Mouse (Mus musculus) cortical plate, adult 2 months (tissue): ENCODE results near the gene Tstd3.

Experiments used
- CTCF ChIP-seq: fragments of 200-500 bp; IDR thresholded peaks from 2 replicates; pipeline ENCODE4 v1.5.1; 2011; ENCODE audit warnings: mild to moderate bottlenecking, control low read depth, low read length; ENCODE audit not compliant: insufficient read depth; ENCODE audit errors: extremely low read depth
- POLR2A ChIP-seq: fragments of 200-500 bp; IDR thresholded peaks from 2 replicates; pipeline ENCODE4 v1.6.1; 2011; ENCODE audit warnings: mild to moderate bottlenecking, low read length, control low read depth; ENCODE audit not compliant: insufficient read depth; ENCODE audit errors: extremely low read depth

GRCm38 (mm10) chr4:21789836-21790235 lies 22.8 kb upstream of the Tstd3 start:
- TF ChIP-seq CTCF (no peak), POLR2A (no peak)
